Comparison of ENCODE assay signal across 20 mouse cellular contexts in genomic region chr7:64508826-64509225, GRCm38 (mm10). TPM values are rescaled to one million over a fixed set of nuclear protein-coding genes. Genes with fewer than 3 reads are reported as not detected.
DNase-seq lines count a peak whose midpoint lies in the region.
"Had no signal": no experiment of that assay in that cellular context is flagged by ENCODE, and none has a peak within 500 bp of the region (broad histone marks: within the 10 kb centered on the region; RNA-seq: fewer than 3 reads in every experiment).

No protein-coding gene starts in this region.

- H3K9me3 ChIP-seq in forebrain, embryonic 10.5 days, result no peaks in the 10 kb centered on the region
- H3K9me3 ChIP-seq: embryonic facial prominence, embryonic 15.5 days; forebrain, embryonic 12.5 days; heart, embryonic 15.5 days; limb, embryonic 12.5 days; liver, embryonic 13.5 days had no signal

- no peak overlapping the region for H3K27ac ChIP-seq in forebrain, embryonic 10.5 days
- H3K27ac ChIP-seq: embryonic facial prominence, embryonic 15.5 days; forebrain, embryonic 12.5 days; heart, embryonic 15.5 days; limb, embryonic 12.5 days; liver, embryonic 13.5 days had no signal

- peak; percentile 1 to 5 for DNase-seq in left cerebral cortex, adult 18-20 months (ENCODE audit: low spot score in 2 of 2)
- no peak for DNase-seq in left cerebral cortex, adult 11 months (ENCODE audit: low spot score)
- DNase-seq in thymus, postnatal 14 days, result peak; percentile 1
- no peak for DNase-seq in thymus, postnatal 0 days (ENCODE audit: low spot score)
- peak; percentile 14 to 27 for DNase-seq in cerebellum, postnatal 10 days
- peak; percentile 3 to 8 for DNase-seq in left cerebral cortex, postnatal 25 days (ENCODE audit: low spot score in 2 of 2)
- no peak for DNase-seq in forebrain, embryonic 10.5 days (ENCODE audit: extremely low spot score, low spot score)
- DNase-seq in gastrocnemius, adult 18-20 months (ENCODE audit: low spot score), result no peak
- DNase-seq: kidney, adult 8-10 months; kidney, postnatal 4 days; liver, embryonic 13.5 days; midbrain, embryonic 14.5 days; right cerebral cortex, adult 18-20 months; thymus, postnatal 4 days had no signal

- H3K4me3 ChIP-seq in forebrain, embryonic 10.5 days, result no peak overlapping the region
- H3K4me3 ChIP-seq: embryonic facial prominence, embryonic 15.5 days; forebrain, embryonic 12.5 days; heart, embryonic 15.5 days; limb, embryonic 12.5 days; liver, embryonic 13.5 days had no signal

- no peaks in the 10 kb centered on the region for H3K36me3 ChIP-seq in forebrain, embryonic 10.5 days (replicated peaks)
- H3K36me3 ChIP-seq: embryonic facial prominence, embryonic 15.5 days; forebrain, embryonic 12.5 days; heart, embryonic 15.5 days; limb, embryonic 12.5 days; liver, embryonic 13.5 days had no signal

- 93% methylated on average over 7 of the region's 7 CpGs for WGBS in forebrain, embryonic 10.5 days

- intact Hi-C loops in left cerebral cortex, postnatal 25 days (cut with DNase I), result no loop called here

- H3K4me1 ChIP-seq in forebrain, embryonic 10.5 days, result peaks cover 10% of the 10 kb centered on the region
- H3K4me1 ChIP-seq: embryonic facial prominence, embryonic 15.5 days; heart, embryonic 15.5 days; limb, embryonic 12.5 days; liver, embryonic 13.5 days had no signal

- no peaks in the 10 kb centered on the region; the same call in 1 of the 2 replicates for H3K27me3 ChIP-seq in forebrain, embryonic 10.5 days (ENCODE audit: poor library complexity, severe bottlenecking)
- H3K27me3 ChIP-seq: forebrain, embryonic 12.5 days had no signal

RNA-seq across cellular contexts. Expression of gene Apba2, which starts 7.3 kb away (rescaled TPM):
- total RNA-seq in left cerebral cortex, adult 18-20 months (2021), result 100 to 1,000 TPM; 228 to 245 TPM
- 4.3 and 5.5 TPM in 2 replicates for polyA plus RNA-seq in thymus, postnatal 0 days (2015; fragmentation: Nextera tagmentation; extraction: Ambion mirVana)
- 100 to 1,000 TPM; 246 to 248 TPM for total RNA-seq in left cerebral cortex, postnatal 25 days (2021)
- 42.3 and 46.1 TPM in 2 replicates for polyA plus RNA-seq in forebrain, embryonic 10.5 days (2016; fragmentation: Nextera tagmentation; extraction: Ambion mirVana)
- not detected for total RNA-seq in gastrocnemius, adult 18-20 months (2021)
- total RNA-seq: granulocyte monocyte progenitor cell, adult 5-6 weeks; megakaryocyte progenitor cell, adult 5-6 weeks had no signal

Comparison
In these comparisons a context has a peak if more than half of its experiments do, and no peak if none do; other contexts are left out.
1. DNase-seq: peak in left cerebral cortex, adult 18-20 months (2 of 2), thymus, postnatal 14 days (single experiment), cerebellum, postnatal 10 days (2 of 2) and left cerebral cortex, postnatal 25 days (2 of 2); none in left cerebral cortex, adult 11 months (single experiment), thymus, postnatal 0 days (single experiment), forebrain, embryonic 10.5 days (single experiment) and gastrocnemius, adult 18-20 months (single experiment).
2. RNA of gene Apba2, which starts 7.3 kb away (total RNA-seq): 246 to 248 TPM in left cerebral cortex, postnatal 25 days and 228 to 245 TPM in left cerebral cortex, adult 18-20 months; not detected in gastrocnemius, adult 18-20 months; every median in the first group is over 100 times any median in the second.